Mouse (Mus musculus) CD4-positive, CD25-positive, alpha-beta regulatory T cell, adult 4 months (primary cell): ENCODE data around the gene Tmem101. TPM values are rescaled to one million over a fixed set of nuclear protein-coding genes. Genes with fewer than 3 reads are reported as not detected.

Experiments used
- ATAC-seq: one replicate; pipeline ENCODE4 v1.8.0; 2017
- polyA plus RNA-seq, 2 experiments: library from polyadenylated mRNA; unstranded; fragments of 100-300 nt; shearing (Covaris generic); gene quantifications; one replicate each; pipeline ENCODE4 v1.2.1; 2017

The Tmem101 gene
- polyA plus RNA-seq, 2 experiments from 2014 or later, result 10.8 to 19.6 TPM

DNA sequence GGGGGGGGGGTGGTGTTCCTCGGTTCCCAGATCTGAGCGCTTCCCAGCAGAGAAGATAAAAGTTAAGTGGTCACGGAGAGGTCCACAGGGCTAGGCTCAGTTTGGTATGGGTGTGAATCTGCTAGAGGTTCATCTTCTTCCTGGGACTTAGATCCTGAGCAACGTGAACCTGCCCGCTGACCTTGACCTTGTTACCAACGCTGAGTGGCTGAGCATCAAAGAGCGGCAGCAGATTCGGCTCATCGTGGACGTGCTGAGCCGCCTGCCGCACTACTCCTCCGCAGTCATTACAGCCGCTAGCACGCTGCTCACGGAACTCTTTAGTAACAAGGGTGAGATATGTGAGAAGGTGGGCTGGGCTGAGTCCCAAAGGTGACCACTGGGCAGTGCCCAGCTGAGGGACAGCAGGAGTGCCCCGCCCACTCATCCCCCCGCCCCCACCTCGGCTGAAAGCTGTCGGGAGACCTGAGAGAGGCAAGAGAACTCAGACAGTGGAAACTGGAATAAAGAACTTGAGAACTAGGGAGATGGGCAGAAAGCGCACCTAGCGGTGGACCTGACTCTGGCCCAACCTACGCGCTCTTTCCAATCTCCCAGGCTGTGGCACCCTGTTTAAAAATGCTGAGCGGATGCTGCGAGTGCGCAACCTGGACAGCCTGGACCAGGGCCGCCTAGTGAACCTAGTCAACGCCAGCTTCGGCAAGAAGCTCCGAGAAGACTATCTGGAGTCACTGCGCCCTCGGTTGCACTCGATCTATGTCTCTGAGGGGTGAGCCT lies 8.8 kb downstream of the Tmem101 start:
- no peak for ATAC-seq

DNA sequence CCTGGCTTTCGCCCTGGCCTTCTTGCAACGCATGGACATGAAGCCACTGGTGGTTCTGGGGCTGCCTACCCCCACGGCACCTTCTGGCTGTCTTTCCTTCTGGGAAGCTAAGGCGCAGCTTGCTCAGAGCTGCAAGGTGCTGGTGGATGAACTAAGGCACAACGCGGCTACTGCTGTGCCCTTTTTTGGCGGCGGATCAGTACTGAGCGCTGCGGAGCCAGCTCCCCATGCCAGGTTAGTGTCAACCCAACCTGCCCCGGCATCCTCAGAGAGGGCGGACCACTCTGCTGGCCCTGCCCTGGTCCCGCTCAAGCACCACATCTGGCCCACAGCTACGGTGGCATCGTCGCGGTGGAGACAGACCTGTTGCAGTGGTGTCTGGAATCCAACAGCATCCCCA lies 9.7 kb downstream of the Tmem101 start:
- ATAC-seq, result no peak

DNA sequence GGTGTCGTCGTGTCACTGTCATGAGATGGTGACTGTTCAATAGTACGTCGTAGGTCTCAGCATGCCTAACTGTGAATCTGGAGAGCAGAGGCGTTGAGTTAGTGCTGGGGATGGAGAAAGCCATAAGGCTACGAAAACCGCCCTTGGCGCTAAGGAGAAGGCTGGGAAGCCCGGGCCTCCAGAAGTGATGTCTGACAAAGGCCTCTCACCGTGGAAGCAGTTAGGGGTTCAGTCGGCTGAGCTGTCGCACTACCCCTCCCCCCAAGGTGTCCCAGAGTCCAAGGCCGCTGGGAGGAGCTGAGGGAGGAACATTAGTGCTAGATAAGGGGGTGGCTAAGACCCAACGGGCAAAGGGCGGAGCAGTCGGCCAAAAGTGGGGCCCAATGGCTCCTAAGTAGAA lies 10.2 kb downstream of the Tmem101 start:
- no peak for ATAC-seq

GRCm38 (mm10) chr11:102145471-102146001 lies 10.7 kb downstream of the Tmem101 start, which contains the start of gene Nags:
Nags (plus strand) TSS chr11:102145513.
- no peak for ATAC-seq

DNA sequence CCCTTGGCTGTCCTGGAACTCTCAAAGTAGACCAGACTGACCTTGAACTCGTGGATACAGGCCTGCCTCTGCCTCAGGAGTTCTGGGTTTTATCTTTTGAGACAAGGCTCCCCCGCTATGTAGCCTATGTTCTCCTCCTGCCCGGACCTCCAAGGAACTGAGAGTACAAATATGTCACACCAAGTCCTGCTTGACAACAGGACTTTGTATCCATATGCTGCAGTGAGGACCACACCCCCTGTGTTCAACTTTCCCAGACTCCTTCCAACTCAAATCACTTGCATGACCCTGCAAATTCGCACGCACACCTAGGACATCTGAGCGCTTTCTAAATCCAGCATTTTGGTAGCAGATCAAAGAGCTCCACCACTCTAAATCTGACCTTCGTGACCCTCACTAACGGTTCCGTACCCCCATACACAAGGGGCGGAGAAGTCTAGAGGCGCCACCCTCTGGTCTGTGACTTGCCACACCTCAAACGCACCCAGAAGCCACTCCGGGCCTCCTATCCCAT lies 11.2 kb downstream of the Tmem101 start:
- no peak for ATAC-seq

DNA sequence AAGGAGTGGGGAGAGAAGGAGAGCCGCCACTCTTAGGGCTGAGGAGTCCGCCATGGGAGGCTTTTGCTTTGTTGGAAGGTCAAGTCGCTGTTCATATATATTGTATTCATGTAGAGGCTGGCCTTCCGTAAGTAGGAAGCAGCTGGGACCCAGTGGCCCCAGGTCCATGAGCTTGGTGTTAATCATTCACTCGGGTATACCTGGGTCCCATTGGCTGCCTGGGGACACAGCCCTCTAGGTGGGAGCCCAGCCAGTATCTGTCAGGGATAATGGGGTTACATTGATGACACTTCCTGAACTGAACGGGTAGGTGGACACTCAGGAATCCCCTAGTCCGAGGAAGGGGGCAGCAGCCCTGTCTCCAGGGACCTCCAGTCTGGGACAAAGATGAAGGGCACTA lies 13.8 kb downstream of the Tmem101 start:
- ATAC-seq, result no peak

- ATAC-seq, result peak; percentile 58
Measured at GRCm38 (mm10) chr11:102140508-102140907, 15.7 kb downstream of the Tmem101 start.

DNA sequence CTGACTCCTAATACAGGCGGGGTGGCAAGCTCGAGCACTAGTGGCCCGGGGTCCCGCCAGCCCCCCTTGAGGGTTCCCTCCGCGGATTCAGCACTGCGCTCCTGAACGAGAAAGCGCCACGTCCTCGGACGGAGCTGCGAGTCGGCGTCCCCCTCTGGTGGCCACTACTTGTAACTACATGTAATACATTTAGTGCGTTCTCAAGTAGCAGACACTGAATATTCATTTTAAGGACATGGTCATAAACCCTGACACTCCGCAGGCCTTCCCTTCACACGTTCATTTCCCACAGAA lies 17.8 kb downstream of the Tmem101 start:
- ATAC-seq, result peak; percentile 66

GRCm38 (mm10) chr11:102137625-102138446 lies 18.4 kb downstream of the Tmem101 start:
- ATAC-seq, result no peak

DNA sequence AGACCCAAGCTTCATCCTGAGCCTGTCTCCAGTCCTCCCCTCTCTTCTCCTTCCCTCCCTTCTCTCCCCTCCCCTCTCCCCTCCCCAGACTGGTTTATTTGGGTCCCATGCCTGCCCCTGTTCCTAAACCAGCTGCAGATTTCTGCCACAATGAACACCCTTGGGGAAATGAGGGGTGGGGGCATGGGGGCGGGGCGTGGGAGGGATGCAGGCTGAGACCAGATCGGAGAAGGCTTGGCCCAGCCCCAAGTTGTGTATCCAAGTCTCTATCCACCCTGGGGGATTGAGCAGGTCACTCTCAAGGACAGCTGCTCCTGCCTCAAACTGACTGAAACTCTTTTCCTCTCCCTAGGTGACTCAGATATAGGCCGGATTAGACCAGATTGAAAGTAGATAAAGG lies 21.7 kb downstream of the Tmem101 start:
- no peak for ATAC-seq

- ATAC-seq, result no peak
Measured at GRCm38 (mm10) chr11:102117386-102117785, 38.8 kb downstream of the Tmem101 start.

GRCm38 (mm10) chr11:102116241-102116640 lies 40.0 kb downstream of the Tmem101 start:
- ATAC-seq, result no peak

DNA sequence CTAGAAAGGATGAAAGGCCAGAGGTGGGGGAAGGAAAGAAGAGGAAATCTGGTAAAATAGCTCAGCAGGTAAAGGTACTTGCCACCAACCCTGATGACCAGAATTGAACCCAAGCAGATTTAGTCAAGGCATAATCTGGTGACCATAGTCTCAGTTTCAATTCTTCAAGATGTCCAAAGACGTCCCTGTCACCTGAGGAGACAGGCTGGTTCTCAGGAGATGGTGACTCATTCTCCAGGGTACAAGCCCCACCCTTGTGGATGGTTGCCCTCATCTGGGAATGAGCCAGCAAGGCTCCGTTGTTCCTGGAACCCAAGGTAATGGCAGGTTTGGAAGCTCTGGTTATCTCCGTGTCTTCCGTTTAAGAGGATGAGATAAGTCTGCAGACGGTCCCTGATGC lies 44.6 kb downstream of the Tmem101 start:
- no peak for ATAC-seq

- no peak for ATAC-seq
Measured at GRCm38 (mm10) chr11:102107732-102108131, 48.5 kb downstream of the Tmem101 start, which contains the start of gene Pyy. Pyy (minus strand) TSS chr11:102107832.

GRCm38 (mm10) chr11:102106911-102107310 lies 49.3 kb downstream of the Tmem101 start:
- ATAC-seq, result no peak

Other genes with a start within 250 kb of the Tmem101 start
- not detected for gene Sost, start 189.4 kb downstream of the Tmem101 start, polyA plus RNA-seq
- not detected for gene Cfap97d1, start 172.1 kb downstream of the Tmem101 start, polyA plus RNA-seq
- gene Dusp3, start 169.4 kb downstream of the Tmem101 start, polyA plus RNA-seq, result 1 to 10 TPM; 1.6 to 1.7 TPM
- under 1 TPM in 1 of 2 experiments, not detected in 1; 0.42 TPM for gene Mpp3, start 127.9 kb downstream of the Tmem101 start, polyA plus RNA-seq
- gene Cd300lg, start 114.9 kb downstream of the Tmem101 start, polyA plus RNA-seq, result not detected
- 1 to 10 TPM; 1.3 to 3.6 TPM for gene Mpp2, start 67.9 kb downstream of the Tmem101 start, polyA plus RNA-seq
- gene Ppy, start 55.1 kb downstream of the Tmem101 start, polyA plus RNA-seq, result not detected
- gene Pyy, start 48.6 kb downstream of the Tmem101 start, polyA plus RNA-seq, result not detected
- gene Nags, start 10.9 kb downstream of the Tmem101 start, polyA plus RNA-seq, result not detected
- 10 to 100 TPM; 33.4 to 69.4 TPM for gene Lsm12, start 28.9 kb upstream of the Tmem101 start, polyA plus RNA-seq
- 10 to 100 TPM; 29.1 to 53.9 TPM for gene G6pc3, start 33.2 kb upstream of the Tmem101 start, polyA plus RNA-seq
- gene Hdac5, start 73.8 kb upstream of the Tmem101 start, polyA plus RNA-seq, result 10 to 100 TPM in 1 of 2 experiments, 1 to 10 TPM in 1; 6.5 to 12.3 TPM
- gene BC030867, start 92.5 kb upstream of the Tmem101 start, polyA plus RNA-seq, result 1 to 10 TPM in 1 of 2 experiments, under 1 TPM in 1; 0.40 to 1.8 TPM
- not detected for gene Asb16, start 112.3 kb upstream of the Tmem101 start, polyA plus RNA-seq
- 10 to 100 TPM; 64.7 to 80.5 TPM for gene Tmub2, start 128.5 kb upstream of the Tmem101 start, polyA plus RNA-seq
- 1 to 10 TPM; 7.2 to 7.3 TPM for gene Atxn7l3, start 140.2 kb upstream of the Tmem101 start, polyA plus RNA-seq
- gene Ubtf, start 163.3 kb upstream of the Tmem101 start, polyA plus RNA-seq, result 10 to 100 TPM; 46.1 to 51.1 TPM
- gene Slc4a1, start 209.8 kb upstream of the Tmem101 start, polyA plus RNA-seq, result not detected
- gene Rundc3a, start 237.0 kb upstream of the Tmem101 start, polyA plus RNA-seq, result 1 to 10 TPM; 3.3 to 3.5 TPM